Mouse (Mus musculus): ENCODE results near the gene Gm3139. TPM values are rescaled to one million over a fixed set of nuclear protein-coding genes. Genes with fewer than 3 reads are reported as not detected.
"Not testable (repeated sequence)": the region's sequence is repeated elsewhere in the genome, so short reads cannot be mapped to it uniquely, and the experiment has no call there.

Gene Gm3139
- not detected for polyA plus RNA-seq (2012; fragmentation: generic; extraction: Trizol)
- long read RNA-seq, experiment 1, result 0 reads
- long read RNA-seq, experiment 2, result 0 reads

- not testable (repeated sequence) for H3K4me3 ChIP-seq (ENCODE audit: insufficient read depth, poor library complexity, severe bottlenecking); H3K36me3 ChIP-seq (ENCODE audit: control insufficient read depth, insufficient read depth); H3K27me3 ChIP-seq (ENCODE audit: control insufficient read depth, insufficient read depth, insufficient read length); H3ac ChIP-seq (ENCODE audit: control insufficient read depth, insufficient read length, low read depth); H3K79me3 ChIP-seq (ENCODE audit: low read depth); H3K79me2 ChIP-seq (ENCODE audit: control insufficient read depth, insufficient read depth)
These were observed at the start of gene Gm3139 for GRCm38 (mm10) chr5:94525987-94526386. TSS of gene Gm3139 (plus strand) at chr5:94526287.

Other genes starting within 250 kb of the Gm3139 start
- gene A430089I19Rik, start 219.5 kb upstream of the Gm3139 start, polyA plus RNA-seq (2012; fragmentation: generic; extraction: Trizol), result 0.14 TPM
- gene Gm6502, start 211.9 kb upstream of the Gm3139 start, polyA plus RNA-seq (2012; fragmentation: generic; extraction: Trizol), result 0.14 TPM
- not detected for gene AA792892, start 186.5 kb upstream of the Gm3139 start, polyA plus RNA-seq (2012; fragmentation: generic; extraction: Trizol)
- 0.07 TPM for gene Gm7682, start 80.5 kb upstream of the Gm3139 start, polyA plus RNA-seq (2012; fragmentation: generic; extraction: Trizol)
- gene Gm3147, start 90.1 kb downstream of the Gm3139 start, polyA plus RNA-seq (2012; fragmentation: generic; extraction: Trizol), result 0.07 TPM
- 0.13 TPM for gene Gm6509, start 97.7 kb downstream of the Gm3139 start, polyA plus RNA-seq (2012; fragmentation: generic; extraction: Trizol)
- gene Gm6205, start 122.1 kb downstream of the Gm3139 start, polyA plus RNA-seq (2012; fragmentation: generic; extraction: Trizol), result not detected